Mouse (Mus musculus): ENCODE measurements at regions not wholly inside any gene's neighbourhood (a gene's known extent, or its start where the extent isn't known, plus 50 kb on each side); places are given as distances from the start of the nearest gene placed in this dataset.

GRCm38 (mm10) chr4:131695941-131696912, 141.9 kb downstream of the Ptpru start:
- Histone ChIP-seq H3K9ac (ENCODE audit: low read length) (no peak overlapping the region), H3K4me3 (ENCODE audit: low read depth, low read length) (no peak overlapping the region), H3K9me3 (ENCODE audit: control insufficient read depth, low read length) (no peaks in the 10 kb centered on the region), H3K27ac (replicated peaks) (no peak overlapping the region), H3K36me3 (ENCODE audit: control insufficient read depth, insufficient read depth, low read length) (no peaks in the 10 kb centered on the region), H3K4me1 (replicated peaks; ENCODE audit: control insufficient read depth, insufficient read depth) (no peaks in the 10 kb centered on the region), H3K27me3 (ENCODE audit: control insufficient read depth, insufficient read depth, low read length) (no peaks in the 10 kb centered on the region), H3K4me2 (replicated peaks; ENCODE audit: low read depth) (no peak overlapping the region)
- 50% methylated on average over 26 of the region's 26 CpGs for WGBS
- DNase-seq (ENCODE audit: low spot score) (no peak), ATAC-seq (ENCODE audit: low FRiP score, low TSS enrichment) (no peak)
- TF ChIP-seq EP300 (optimal IDR thresholded peaks at IDR 0.05) = no peak
- no peak for TF ChIP-seq CTCF (IDR thresholded peaks at IDR 0.05; ENCODE audit: low read depth)
